Mouse (Mus musculus) gastrocnemius, adult 2 months (tissue): ENCODE results near the gene Cyp27a1. TPM values are rescaled to one million over a fixed set of nuclear protein-coding genes. Genes with fewer than 3 reads are reported as not detected.

Source experiments
- DNase-seq: peaks from one replicate; pipeline ENCODE4 v3.0.0; 2022
- H3K27ac ChIP-seq: fragments of 200-600 bp; 2 replicates; pipeline ENCODE4 v1.8.1; 2022; ENCODE audit warnings: mild to moderate bottlenecking
- H3K4me3 ChIP-seq: fragments of 200-600 bp; 2 replicates; pipeline ENCODE4 v1.8.1; 2022; ENCODE audit warnings: mild to moderate bottlenecking, moderate library complexity
- CTCF ChIP-seq: fragments of 200-600 bp; IDR thresholded peaks from 2 replicates; pipeline ENCODE4 v1.8.1; 2022; ENCODE audit warnings: antibody characterized with exemption, mild to moderate bottlenecking, moderate library complexity
- intact Hi-C: fragments of 180-260 bp; cut with DNase I; formaldehyde crosslinking; loops from one replicate; pipeline ENCODE4 v1.15.1; 2025
- long read RNA-seq, 2 experiments: library from polyadenylated mRNA; stranded (forward); transcript quantifications; one replicate each; pipeline ENCODE4 v2.0.0; 2021
- total RNA-seq, 2 experiments: library from RNA; stranded (reverse); gene quantifications; 2 replicates each; pipeline ENCODE4 v1.2.3; 2021

Gene Cyp27a1
- total RNA-seq: 10 to 100 TPM; 37.7 to 75.4 TPM
- long read RNA-seq, experiment 1, transcript Cyp27a1-201 (9 exons, 1,892 nt): major isoform, 17 of 32 reads
- long read RNA-seq, experiment 1, partial matches to known transcripts: 2 of 32 reads
- long read RNA-seq, experiment 1, other reads (novel, unspliced or antisense): 13 of 32 reads
- long read RNA-seq, experiment 2, transcript Cyp27a1-201 (9 exons, 1,892 nt): major isoform, 33 of 54 reads
- long read RNA-seq, experiment 2, partial matches to known transcripts: 2 of 54 reads
- long read RNA-seq, experiment 2, other reads (novel, unspliced or antisense): 18 of 54 reads

- peak; percentile 91 for DNase-seq
- H3K4me3 ChIP-seq: peak within 1 kb of the TSS; percentile 78
- TF ChIP-seq CTCF: peak; percentile 52
- peak within 1 kb of the TSS; percentile 97 for H3K27ac ChIP-seq
- intact Hi-C loops: loop anchor here (5.0 to 10.0 kb wide), 2 partner anchors 48 to 49 kb away; partner anchors contain the start of gene Ttll4
These were observed at the start of gene Cyp27a1 for GRCm38 (mm10) chr1:74713099-74713858. TSS of gene Cyp27a1 (plus strand) at chr1:74713574.

- intact Hi-C loops: loop anchor here (10.0 kb wide), 2 partner anchors 50 to 90 kb away; partner anchors contain the start of gene Cyp27a1
- no peak overlapping the region for H3K27ac ChIP-seq
- TF ChIP-seq CTCF: no peak
- no peak for DNase-seq
- no peak overlapping the region for H3K4me3 ChIP-seq
These were observed 48.2 kb upstream of the Cyp27a1 start for GRCm38 (mm10) chr1:74665153-74665552.

GRCm38 (mm10) chr1:74668371-74668770 is 45.0 kb upstream of the Cyp27a1 start:
- no peak overlapping the region for H3K4me3 ChIP-seq
- no peak for TF ChIP-seq CTCF
- intact Hi-C loops: loop anchor here (10.0 kb wide), 2 partner anchors 46 to 86 kb away; partner anchors contain the start of gene Cyp27a1

GRCm38 (mm10) chr1:74672731-74673130 is 40.6 kb upstream of the Cyp27a1 start:
- intact Hi-C loops: no loop called here
- Histone ChIP-seq H3K4me3 (no peak overlapping the region), H3K27ac (peak overlapping the region; percentile 75)
- TF ChIP-seq CTCF: no peak
- peak; percentile 75 for DNase-seq

More at GRCm38 (mm10) chr1:74668371-74668770, 45.0 kb upstream of the Cyp27a1 start:
- peak overlapping the region; percentile 58 for H3K27ac ChIP-seq
- no peak for DNase-seq

GRCm38 (mm10) chr1:74676863-74677262 is 36.5 kb upstream of the Cyp27a1 start:
- H3K27ac ChIP-seq: no peak overlapping the region
- DNase-seq: no peak
- intact Hi-C loops: no loop called here
- H3K4me3 ChIP-seq: no peak overlapping the region
- no peak for TF ChIP-seq CTCF

- no peak overlapping the region for H3K4me3 ChIP-seq
- intact Hi-C loops: no loop called here
- no peak for DNase-seq
- no peak for TF ChIP-seq CTCF
- H3K27ac ChIP-seq: no peak overlapping the region
These were observed 35.5 kb upstream of the Cyp27a1 start for GRCm38 (mm10) chr1:74677843-74678242.

- intact Hi-C loops: no loop called here
- H3K4me3 ChIP-seq: no peak overlapping the region
- DNase-seq: no peak
- no peak for TF ChIP-seq CTCF
- H3K27ac ChIP-seq: no peak overlapping the region
These were observed 26.2 kb upstream of the Cyp27a1 start for GRCm38 (mm10) chr1:74687131-74687530.

- no peak for TF ChIP-seq CTCF
- no peak for DNase-seq
- intact Hi-C loops: no loop called here
- no peak overlapping the region for H3K4me3 ChIP-seq
- no peak overlapping the region for H3K27ac ChIP-seq
These were observed 19.3 kb upstream of the Cyp27a1 start for GRCm38 (mm10) chr1:74693891-74694583.

- intact Hi-C loops: no loop called here
These were observed 17.5 kb upstream of the Cyp27a1 start for GRCm38 (mm10) chr1:74695836-74696235.

GRCm38 (mm10) chr1:74697416-74697815 is 16.0 kb upstream of the Cyp27a1 start:
- TF ChIP-seq CTCF: no peak
- no peak for DNase-seq
- intact Hi-C loops: no loop called here
- Histone ChIP-seq H3K4me3 (no peak overlapping the region), H3K27ac (no peak overlapping the region)

More at GRCm38 (mm10) chr1:74695836-74696235, 17.5 kb upstream of the Cyp27a1 start:
- no peak for TF ChIP-seq CTCF
- Histone ChIP-seq H3K4me3 (no peak overlapping the region), H3K27ac (no peak overlapping the region)
- DNase-seq: no peak

- Histone ChIP-seq H3K4me3 (no peak overlapping the region), H3K27ac (no peak overlapping the region; the same call in 1 of the 2 replicates)
- DNase-seq: no peak
- TF ChIP-seq CTCF: no peak
- intact Hi-C loops: no loop called here
These were observed 15.0 kb upstream of the Cyp27a1 start for GRCm38 (mm10) chr1:74698353-74698752.

- H3K4me3 ChIP-seq: no peak overlapping the region
- no peak for TF ChIP-seq CTCF
- DNase-seq: no peak
- intact Hi-C loops: no loop called here
- H3K27ac ChIP-seq: no peak overlapping the region; the same call in 1 of the 2 replicates
These were observed 14.6 kb upstream of the Cyp27a1 start for GRCm38 (mm10) chr1:74698791-74699190.
